ENCODE assay signal across 8 mouse cellular contexts in the genomic region with DNA sequence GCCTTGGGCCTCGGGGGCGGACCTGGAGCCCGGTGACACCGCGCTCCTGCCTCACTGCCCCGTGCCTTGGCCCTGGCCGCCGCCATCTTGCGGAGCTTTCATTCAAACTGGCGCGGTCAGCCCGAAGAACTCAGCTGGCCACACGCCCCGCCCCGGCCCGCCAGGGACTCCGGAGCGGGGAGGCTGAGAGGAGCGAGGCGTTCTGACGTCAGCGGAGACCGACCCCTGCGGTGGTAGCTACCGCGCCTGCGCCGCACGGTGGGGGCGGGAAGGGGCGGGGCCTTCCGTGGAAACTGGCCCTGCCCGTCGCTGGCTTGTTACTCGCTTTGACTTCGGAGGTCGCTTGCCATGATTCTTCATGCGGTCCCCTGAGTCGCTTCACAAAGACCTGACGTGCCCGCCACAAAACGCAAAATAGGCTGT. TPM values are rescaled to one million over a fixed set of nuclear protein-coding genes. Genes with fewer than 3 reads are reported as not detected.
DNase-seq lines count a peak whose midpoint lies in the region; ATAC-seq and TF ChIP-seq lines count a peak whose summit lies in the region.

Gene Suv39h2, minus strand, starts transcription at position 171 of the 423 bp plus-strand sequence.

- peaks cover 5% of the 10 kb centered on the region; the same call in 1 of the 2 replicates for H3K9me3 ChIP-seq in megakaryocyte, embryonic 14.5 days

- H3K36me3 ChIP-seq in megakaryocyte, embryonic 14.5 days (replicated peaks; ENCODE audit: low read length): peaks cover 12% of the 10 kb centered on the region

- H3K4me3 ChIP-seq in cortical plate, adult 2 months (ENCODE audit: insufficient read depth, low read length): peak within 1 kb of the TSS; percentile 60
- H3K4me3 ChIP-seq in megakaryocyte, embryonic 14.5 days (replicated peaks): peak within 1 kb of the TSS; percentile 97

- H3K27me3 ChIP-seq in megakaryocyte, embryonic 14.5 days (replicated peaks): no peaks in the 10 kb centered on the region

- peaks cover 3% of the 10 kb centered on the region; the same call in 1 of the 2 replicates for H3K4me1 ChIP-seq in cortical plate, adult 2 months (ENCODE audit: control insufficient read depth, insufficient read depth, low read length)
- peaks cover 47% of the 10 kb centered on the region for H3K4me1 ChIP-seq in megakaryocyte, embryonic 14.5 days

- H3K27ac ChIP-seq in cortical plate, adult 2 months (ENCODE audit: insufficient read depth, low read length): peak within 1 kb of the TSS; percentile 11; the same call in 1 of the 2 replicates

- TF ChIP-seq CTCF in cortical plate, adult 2 months (IDR thresholded peaks at IDR 0.05; ENCODE audit: extremely low read depth, insufficient read depth, low read length): no peak

- peak; percentile 79 for TF ChIP-seq POLR2A in cortical plate, adult 2 months (IDR thresholded peaks at IDR 0.05; ENCODE audit: extremely low read depth, insufficient read depth, low read length)

- ATAC-seq in activated CD4-positive, CD25-positive, alpha-beta regulatory T cell, adult 4 months: peak; percentile 88

- DNase-seq in gastrocnemius, adult 8-10 months (ENCODE audit: low spot score in 2 of 2): peak; percentile 92 to 93
- DNase-seq in hindlimb bud, embryonic 11.5 days (ENCODE audit: extremely low spot score, low read depth, low spot score): peak; percentile 72
- DNase-seq in left cerebral cortex, adult 8-10 months (ENCODE audit: low spot score in 2 of 2): peak; percentile 87 to 92
- peak; percentile 96 to 98 for DNase-seq in right cerebral cortex, postnatal 10 days (ENCODE audit: low spot score in 2 of 2)
- peak; percentile 98 for DNase-seq in urinary bladder, postnatal 25 days (ENCODE audit: low spot score)

RNA-seq across cellular contexts. Expression of gene Suv39h2, which starts in this region (rescaled TPM):
- 1 to 10 TPM in 1 of 2 experiments, under 1 TPM in 1; 0.69 to 1.5 TPM for polyA plus RNA-seq in activated CD4-positive, CD25-positive, alpha-beta regulatory T cell, adult 4 months (2017; shearing (Covaris generic))
- 2.4 and 2.5 TPM in 2 replicates for polyA plus RNA-seq in cortical plate, adult 2 months (2012; rRNA removed)
- 1 to 10 TPM in 1 of 4 experiments, under 1 TPM in 3; 0.59 to 1.4 (median 0.71) TPM for total RNA-seq in gastrocnemius, adult 8-10 months (2022)
- total RNA-seq in left cerebral cortex, adult 8-10 months (2022): 1 to 10 TPM; 2.8 to 4.1 (median 3.6) TPM
- polyA plus RNA-seq in megakaryocyte, embryonic 14.5 days (2012; ENCODE audit: insufficient read depth, low replicate concordance): 2.5 TPM in 1 of 2 replicates, not detected in the other

Comparison
In these comparisons a context has a peak if more than half of its experiments do, and no peak if none do; other contexts are left out.
1. Peak in every context shown above with its lines: DNase-seq, ATAC-seq, H3K4me3 ChIP-seq and H3K27ac ChIP-seq.